Mouse (Mus musculus): ENCODE results near the gene Dip2c. TPM values are rescaled to one million over a fixed set of nuclear protein-coding genes. Genes with fewer than 3 reads are reported as not detected.

Gene Dip2c
- total and polyA plus RNA-seq, 3 experiments, result under 0.01 TPM; not detected in 2

DNA sequence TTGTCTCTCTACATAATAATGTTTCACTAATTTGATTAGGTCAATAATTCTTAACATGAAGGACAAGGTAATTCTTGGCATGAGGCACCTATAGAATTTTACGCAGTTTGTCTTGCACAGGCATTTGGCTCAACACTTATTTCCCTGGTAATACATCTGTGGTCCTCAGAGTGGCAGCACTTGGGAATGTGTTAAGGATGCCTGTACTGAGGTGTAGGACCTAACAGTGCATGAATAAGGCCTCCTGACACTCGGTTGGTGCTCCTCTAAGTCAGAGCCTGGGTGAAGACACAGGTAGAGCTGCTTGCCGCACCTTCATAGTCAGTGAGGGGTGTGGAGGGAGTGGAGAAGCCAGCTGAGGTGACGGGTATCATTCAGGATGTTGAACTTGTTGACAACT, 407.0 kb downstream of the Dip2c start:
- Histone ChIP-seq H3K9me3 (replicated peaks) (no peaks in the 10 kb centered on the region), H3K36me3 (replicated peaks) (peaks cover 59% of the 10 kb centered on the region)
- TF ChIP-seq TAL1 (conservative IDR thresholded peaks at IDR 0.05; ENCODE audit: low read depth, low read length), result no peak
- TF ChIP-seq CTCF (IDR thresholded peaks at IDR 0.05; ENCODE audit: low read depth, low read length), result no peak
- no peak for TF ChIP-seq GATA1 (IDR thresholded peaks at IDR 0.05; ENCODE audit: borderline replicate concordance, low read length)

DNA sequence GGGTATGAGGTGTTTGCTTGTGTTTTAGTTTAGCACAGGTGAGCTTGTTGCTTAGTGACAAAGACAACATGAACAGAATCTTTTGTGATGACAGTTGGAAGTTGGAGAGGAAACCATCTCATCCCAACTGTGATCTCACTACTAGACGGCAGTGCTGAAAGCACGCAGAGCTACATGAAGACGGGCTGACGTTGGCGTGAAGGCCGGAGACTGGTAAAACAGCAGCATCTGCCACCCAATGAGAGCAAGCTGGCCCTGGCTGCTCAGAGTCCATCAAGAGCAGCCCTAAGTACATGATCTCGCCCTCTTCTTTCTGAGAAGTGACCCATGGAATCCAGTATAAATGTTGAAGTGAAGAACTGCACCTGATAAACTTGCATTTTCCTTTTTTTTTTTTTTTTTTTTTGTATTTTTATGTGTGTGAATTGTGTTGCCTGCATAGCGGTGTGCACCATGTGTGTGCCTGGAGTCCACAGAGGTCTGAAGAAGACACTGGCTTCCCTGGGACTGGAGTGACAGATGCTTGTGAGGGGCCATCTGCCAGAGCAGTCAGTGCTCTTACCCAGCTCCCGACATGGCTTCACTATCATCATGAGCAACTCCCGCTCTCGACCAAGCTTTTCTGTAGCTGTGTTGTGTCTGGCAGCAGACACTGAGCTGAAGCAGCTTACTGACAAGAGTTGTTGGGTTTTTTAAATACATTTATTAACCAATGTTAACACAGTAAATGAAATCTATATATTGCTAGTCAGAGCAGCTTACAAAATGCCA, 408.0 kb downstream of the Dip2c start:
- no peaks in the 10 kb centered on the region for H3K4me1 ChIP-seq (ENCODE audit: insufficient read depth, low read depth, low read length)
- ATAC-seq (ENCODE audit: extremely low read depth, insufficient number of reproducible peaks, low FRiP score, poor library complexity, severe bottlenecking), result no peak
- no peak for DNase-seq (ENCODE audit: low spot score)
- TF ChIP-seq GATA1 (IDR thresholded peaks at IDR 0.05; ENCODE audit: borderline replicate concordance, low read length) (no peak), TAL1 (conservative IDR thresholded peaks at IDR 0.05; ENCODE audit: low read depth, low read length) (no peak), CTCF (IDR thresholded peaks at IDR 0.05; ENCODE audit: low read depth, low read length) (no peak), POLR2AphosphoS5 (IDR thresholded peaks at IDR 0.05; ENCODE audit: insufficient replicate concordance, low read depth, low read length) (no peak), GATA2 (IDR thresholded peaks at IDR 0.05; ENCODE audit: borderline replicate concordance, low read depth, low read length) (no peak)
- H3K9me3 ChIP-seq (replicated peaks), result no peaks in the 10 kb centered on the region
- no peak overlapping the region for H3K4me3 ChIP-seq (ENCODE audit: low read depth, low read length)
- peaks cover 69% of the 10 kb centered on the region for H3K36me3 ChIP-seq (replicated peaks)
- no peaks in the 10 kb centered on the region for H3K27me3 ChIP-seq (ENCODE audit: insufficient read depth, low read length)

More for the DNA sequence above, 407.0 kb downstream of the Dip2c start:
- no peak for DNase-seq (ENCODE audit: low spot score)
- Histone ChIP-seq H3K4me1 (ENCODE audit: insufficient read depth, low read depth, low read length) (no peaks in the 10 kb centered on the region), H3K27me3 (ENCODE audit: insufficient read depth, low read length) (no peaks in the 10 kb centered on the region), H3K4me3 (ENCODE audit: low read depth, low read length) (no peak overlapping the region)
- no peak for ATAC-seq (ENCODE audit: extremely low read depth, insufficient number of reproducible peaks, low FRiP score, poor library complexity, severe bottlenecking)

DNA sequence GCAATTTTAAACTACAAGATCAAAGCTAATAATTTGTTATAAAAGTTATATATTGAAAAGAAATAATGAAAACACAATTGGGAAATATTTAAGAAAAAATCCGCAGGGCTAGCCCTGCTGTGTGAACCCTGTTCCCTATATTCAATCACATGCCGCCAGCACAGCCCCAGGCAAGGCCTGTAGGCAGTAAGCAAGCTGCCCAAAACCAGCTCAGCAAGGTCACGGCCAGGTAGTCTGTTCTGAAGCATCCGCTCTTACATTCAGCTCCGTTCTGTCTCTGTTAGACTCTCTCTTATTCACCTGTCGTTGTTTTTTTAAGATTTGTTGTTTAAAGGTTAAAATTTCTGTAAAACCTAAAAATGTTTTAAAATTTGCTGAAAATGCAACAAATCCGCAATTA, 409.9 kb downstream of the Dip2c start:
- H3K27me3 ChIP-seq (ENCODE audit: insufficient read depth, low read length), result no peaks in the 10 kb centered on the region
- ATAC-seq (ENCODE audit: extremely low read depth, insufficient number of reproducible peaks, low FRiP score, poor library complexity, severe bottlenecking) (no peak), DNase-seq (ENCODE audit: low spot score) (no peak)
- TF ChIP-seq GATA2 (IDR thresholded peaks at IDR 0.05; ENCODE audit: borderline replicate concordance, low read depth, low read length) (no peak), TAL1 (conservative IDR thresholded peaks at IDR 0.05; ENCODE audit: low read depth, low read length) (no peak), GATA1 (IDR thresholded peaks at IDR 0.05; ENCODE audit: borderline replicate concordance, low read length) (no peak), POLR2AphosphoS5 (IDR thresholded peaks at IDR 0.05; ENCODE audit: insufficient replicate concordance, low read depth, low read length) (no peak), CTCF (IDR thresholded peaks at IDR 0.05; ENCODE audit: low read depth, low read length) (no peak)
- no peaks in the 10 kb centered on the region for H3K9me3 ChIP-seq (replicated peaks)
- H3K4me3 ChIP-seq (ENCODE audit: low read depth, low read length), result no peak overlapping the region
- no peaks in the 10 kb centered on the region for H3K4me1 ChIP-seq (ENCODE audit: insufficient read depth, low read depth, low read length)
- peaks cover 87% of the 10 kb centered on the region for H3K36me3 ChIP-seq (replicated peaks)

DNA sequence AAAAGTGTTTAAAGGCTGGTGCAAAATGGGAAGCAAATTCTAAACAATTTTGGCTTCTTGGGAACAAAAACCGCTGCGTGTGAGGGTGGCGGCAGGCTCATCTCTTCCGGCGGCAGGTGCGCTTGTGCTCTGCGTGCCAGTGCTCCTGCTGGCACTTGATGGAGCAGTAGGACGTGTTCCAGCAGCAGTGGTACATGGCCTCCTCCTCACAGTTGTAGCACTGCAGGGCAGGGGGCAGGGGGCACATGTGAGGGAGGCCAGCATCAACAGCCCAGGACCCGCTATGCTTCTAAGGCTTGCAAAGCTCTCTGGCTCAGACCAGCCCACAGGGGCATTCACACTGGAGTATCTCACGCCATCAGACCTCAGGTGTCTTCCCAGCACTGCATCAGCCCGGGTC, 410.4 kb downstream of the Dip2c start:
- Histone ChIP-seq H3K4me3 (ENCODE audit: low read depth, low read length) (no peak overlapping the region), H3K36me3 (replicated peaks) (peaks cover 89% of the 10 kb centered on the region), H3K27me3 (ENCODE audit: insufficient read depth, low read length) (no peaks in the 10 kb centered on the region), H3K4me1 (ENCODE audit: insufficient read depth, low read depth, low read length) (no peaks in the 10 kb centered on the region), H3K9me3 (replicated peaks) (no peaks in the 10 kb centered on the region)
- TF ChIP-seq GATA1 (IDR thresholded peaks at IDR 0.05; ENCODE audit: borderline replicate concordance, low read length) (no peak), GATA2 (IDR thresholded peaks at IDR 0.05; ENCODE audit: borderline replicate concordance, low read depth, low read length) (no peak), CTCF (IDR thresholded peaks at IDR 0.05; ENCODE audit: low read depth, low read length) (no peak)
- ATAC-seq (ENCODE audit: extremely low read depth, insufficient number of reproducible peaks, low FRiP score, poor library complexity, severe bottlenecking) (no peak), DNase-seq (ENCODE audit: low spot score) (no peak)

DNA sequence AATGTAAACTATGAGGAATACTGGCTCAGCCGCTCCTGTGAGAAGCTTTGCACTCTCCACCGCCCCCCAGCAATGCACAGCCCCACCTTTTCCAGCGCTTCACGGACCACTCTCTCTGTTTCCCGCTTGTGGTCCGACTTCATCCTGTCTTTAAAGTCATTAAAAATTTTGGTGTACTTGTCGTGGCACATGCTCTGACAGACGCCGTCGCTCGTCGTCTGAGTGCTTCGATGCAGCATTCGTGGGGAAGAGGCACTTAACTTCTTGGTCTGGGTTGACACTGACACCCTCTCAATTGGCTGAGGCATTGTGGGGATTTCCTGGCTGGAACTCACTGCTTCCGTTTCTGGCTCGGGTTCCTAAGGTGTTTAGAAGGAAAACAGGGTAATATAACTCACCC, 413.0 kb downstream of the Dip2c start:
- H3K36me3 ChIP-seq (replicated peaks), result peaks cover 90% of the 10 kb centered on the region
- no peaks in the 10 kb centered on the region for H3K27me3 ChIP-seq (ENCODE audit: insufficient read depth, low read length)
- H3K4me3 ChIP-seq (ENCODE audit: low read depth, low read length), result no peak overlapping the region
- no peaks in the 10 kb centered on the region for H3K4me1 ChIP-seq (ENCODE audit: insufficient read depth, low read depth, low read length)
- DNase-seq (ENCODE audit: low spot score) (no peak), ATAC-seq (ENCODE audit: extremely low read depth, insufficient number of reproducible peaks, low FRiP score, poor library complexity, severe bottlenecking) (no peak)
- no peaks in the 10 kb centered on the region for H3K9me3 ChIP-seq (replicated peaks)
- TF ChIP-seq POLR2AphosphoS5 (IDR thresholded peaks at IDR 0.05; ENCODE audit: insufficient replicate concordance, low read depth, low read length) (no peak), CTCF (IDR thresholded peaks at IDR 0.05; ENCODE audit: low read depth, low read length) (no peak), GATA1 (IDR thresholded peaks at IDR 0.05; ENCODE audit: borderline replicate concordance, low read length) (no peak), TAL1 (conservative IDR thresholded peaks at IDR 0.05; ENCODE audit: low read depth, low read length) (no peak), GATA2 (IDR thresholded peaks at IDR 0.05; ENCODE audit: borderline replicate concordance, low read depth, low read length) (no peak)

DNA sequence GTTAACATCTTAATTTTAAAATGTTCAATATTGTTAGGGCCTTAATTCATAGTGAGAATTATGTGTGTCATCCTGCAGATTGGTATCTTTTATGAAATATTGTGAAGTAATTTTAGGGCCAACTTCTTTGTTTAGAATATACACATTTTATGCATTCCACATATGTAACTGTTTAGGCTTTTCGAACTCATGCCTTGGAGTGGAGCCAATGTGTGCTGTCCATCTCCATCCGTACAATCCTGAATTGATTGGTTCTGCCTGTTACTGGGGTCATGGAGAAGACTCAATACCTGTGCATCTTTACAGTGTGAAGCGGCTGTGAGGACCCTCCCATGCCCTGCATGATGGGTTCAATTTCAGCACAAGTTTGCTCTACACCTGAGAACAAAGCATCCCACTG, 416.5 kb downstream of the Dip2c start:
- Histone ChIP-seq H3K36me3 (replicated peaks) (peaks cover 92% of the 10 kb centered on the region), H3K4me3 (ENCODE audit: low read depth, low read length) (no peak overlapping the region), H3K9me3 (replicated peaks) (no peaks in the 10 kb centered on the region), H3K27me3 (ENCODE audit: insufficient read depth, low read length) (no peaks in the 10 kb centered on the region), H3K4me1 (ENCODE audit: insufficient read depth, low read depth, low read length) (no peaks in the 10 kb centered on the region)
- no peak for DNase-seq (ENCODE audit: low spot score)
- ATAC-seq (ENCODE audit: extremely low read depth, insufficient number of reproducible peaks, low FRiP score, poor library complexity, severe bottlenecking), result no peak
- TF ChIP-seq POLR2AphosphoS5 (IDR thresholded peaks at IDR 0.05; ENCODE audit: insufficient replicate concordance, low read depth, low read length) (no peak), TAL1 (conservative IDR thresholded peaks at IDR 0.05; ENCODE audit: low read depth, low read length) (no peak), GATA1 (IDR thresholded peaks at IDR 0.05; ENCODE audit: borderline replicate concordance, low read length) (no peak), GATA2 (IDR thresholded peaks at IDR 0.05; ENCODE audit: borderline replicate concordance, low read depth, low read length) (no peak), CTCF (IDR thresholded peaks at IDR 0.05; ENCODE audit: low read depth, low read length) (no peak)
